Mouse (Mus musculus): ENCODE results near the gene A930004D18Rik. TPM values are rescaled to one million over a fixed set of nuclear protein-coding genes. Genes with fewer than 3 reads are reported as not detected.

A930004D18Rik gene
- polyA plus RNA-seq, 1 experiment from 2014 or later, result 9.4 TPM

DNA sequence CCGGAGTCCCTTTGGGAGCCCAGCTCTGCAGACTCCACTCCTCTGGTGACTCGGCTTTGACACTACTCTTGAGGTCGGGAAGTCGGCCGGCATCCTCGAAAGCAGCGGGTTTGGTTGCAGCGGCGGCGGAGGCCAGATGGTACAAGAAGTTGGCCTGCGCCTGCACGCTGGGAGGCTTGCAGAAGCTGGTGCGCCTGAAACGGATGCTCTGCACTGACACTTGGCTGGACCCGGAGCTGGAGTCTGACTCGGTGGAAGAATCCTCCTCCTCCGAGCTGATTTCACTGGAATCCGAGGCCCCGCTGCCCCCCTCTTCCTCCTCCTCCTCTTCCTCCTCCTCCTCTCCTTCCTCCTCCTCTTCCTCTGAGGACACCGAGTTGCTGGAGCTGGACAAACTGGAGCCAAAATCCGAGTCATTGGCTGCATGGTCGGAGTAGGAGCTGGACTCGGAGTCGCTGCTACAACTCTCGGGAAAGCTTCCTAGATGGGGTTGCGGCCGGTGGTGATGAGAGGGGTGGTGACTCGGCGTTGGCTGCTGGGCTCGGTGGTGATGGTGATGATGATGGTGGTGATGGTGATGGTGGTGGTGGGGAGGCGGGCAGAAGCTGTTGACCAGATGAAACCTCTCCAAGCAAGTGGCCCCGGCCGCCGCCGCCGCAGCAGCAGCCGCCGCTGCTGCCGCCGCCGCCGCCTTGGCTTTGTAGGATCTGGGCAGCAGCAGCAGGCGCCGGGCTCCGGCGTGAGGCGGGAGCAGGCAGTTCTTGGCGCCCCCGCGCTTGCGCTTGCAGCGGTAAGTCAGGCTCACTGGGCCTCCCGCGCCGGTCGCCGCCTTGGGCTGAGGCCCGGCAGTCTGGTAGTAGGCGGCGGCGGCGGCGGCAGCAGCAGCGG, 9.5 kb upstream of the A930004D18Rik start:
- DNase-seq (ENCODE audit: low spot score) (peak; percentile 77), ATAC-seq (ENCODE audit: low FRiP score, low TSS enrichment) (peak; percentile 80)
- Histone ChIP-seq H3K4me3 (ENCODE audit: low read depth, low read length) (peak overlapping the region; percentile 78), H3K36me3 (ENCODE audit: control insufficient read depth, insufficient read depth, low read length) (no peaks in the 10 kb centered on the region), H3K9me3 (ENCODE audit: control insufficient read depth, low read length) (no peaks in the 10 kb centered on the region), H3K9ac (ENCODE audit: low read length) (peak overlapping the region; percentile 90), H3K4me1 (replicated peaks; ENCODE audit: control insufficient read depth, insufficient read depth) (0 out of 2 replicates have a peak, but pooled peaks cover 6% of the 10 kb centered on the region), H3K27me3 (ENCODE audit: control insufficient read depth, insufficient read depth, low read length) (no peaks in the 10 kb centered on the region), H3K4me2 (replicated peaks; ENCODE audit: low read depth) (peak overlapping the region; percentile 78), H3K27ac (replicated peaks) (peak overlapping the region; percentile 98)
- no peak for TF ChIP-seq EP300 (optimal IDR thresholded peaks at IDR 0.05)
- no peak for TF ChIP-seq CTCF (IDR thresholded peaks at IDR 0.05; ENCODE audit: low read depth)
- under 1% methylated on average over 52 of the region's 64 CpGs for WGBS

DNA sequence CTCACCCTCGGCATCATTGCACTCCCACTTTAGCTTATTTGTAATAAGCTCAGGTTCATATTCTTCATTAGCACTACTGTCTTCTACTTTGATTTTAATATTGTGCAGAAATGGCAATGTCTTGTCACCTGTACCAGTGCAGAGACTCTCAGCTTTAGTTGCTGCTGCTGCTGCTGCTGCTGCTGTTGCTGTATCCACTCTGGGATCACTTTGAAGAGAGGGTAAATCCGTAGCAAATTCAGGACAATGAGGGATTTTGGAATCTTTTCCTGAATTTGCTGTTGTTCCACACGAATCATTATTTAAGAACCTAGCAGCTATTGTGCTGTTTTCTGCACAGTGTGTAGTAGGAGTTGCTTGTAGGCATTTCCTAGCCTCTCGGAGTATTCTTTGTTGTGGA, 8.6 kb upstream of the A930004D18Rik start:
- Histone ChIP-seq H3K27ac (replicated peaks) (no peak overlapping the region), H3K36me3 (ENCODE audit: control insufficient read depth, insufficient read depth, low read length) (no peaks in the 10 kb centered on the region), H3K4me2 (replicated peaks; ENCODE audit: low read depth) (peak overlapping the region; percentile 78), H3K27me3 (ENCODE audit: control insufficient read depth, insufficient read depth, low read length) (no peaks in the 10 kb centered on the region), H3K9me3 (ENCODE audit: control insufficient read depth, low read length) (no peaks in the 10 kb centered on the region), H3K9ac (ENCODE audit: low read length) (peak overlapping the region; percentile 90), H3K4me3 (ENCODE audit: low read depth, low read length) (peak overlapping the region; percentile 78), H3K4me1 (replicated peaks; ENCODE audit: control insufficient read depth, insufficient read depth) (0 out of 2 replicates have a peak, but pooled peaks cover 6% of the 10 kb centered on the region)
- TF ChIP-seq EP300 (optimal IDR thresholded peaks at IDR 0.05) (no peak), CTCF (IDR thresholded peaks at IDR 0.05; ENCODE audit: low read depth) (no peak)
- ATAC-seq (ENCODE audit: low FRiP score, low TSS enrichment), result no peak
- 9% methylated on average over 4 of the region's 4 CpGs for WGBS
- no peak for DNase-seq (ENCODE audit: low spot score)

DNA sequence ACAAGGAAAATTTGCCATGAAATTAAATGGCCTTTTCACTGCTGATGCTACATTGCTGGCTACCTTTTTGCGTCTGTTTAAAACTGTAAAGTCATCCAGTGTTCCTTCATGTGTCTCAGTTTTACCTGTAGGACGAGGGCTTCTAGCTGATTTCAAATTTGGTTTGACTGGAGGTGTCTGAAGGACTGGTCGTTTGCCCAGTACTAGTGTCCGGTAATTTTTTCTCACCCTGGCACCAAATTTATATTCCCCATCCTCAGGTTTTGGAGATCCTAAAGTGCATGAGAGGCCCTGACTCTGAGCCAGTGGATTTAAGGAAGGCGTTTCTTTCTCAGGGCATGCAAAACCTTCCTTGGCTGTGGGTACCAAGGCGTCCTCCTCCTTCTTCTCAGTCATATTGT, 8.2 kb upstream of the A930004D18Rik start:
- TF ChIP-seq EP300 (optimal IDR thresholded peaks at IDR 0.05) (no peak), CTCF (IDR thresholded peaks at IDR 0.05; ENCODE audit: low read depth) (no peak)
- Histone ChIP-seq H3K27me3 (ENCODE audit: control insufficient read depth, insufficient read depth, low read length) (no peaks in the 10 kb centered on the region), H3K36me3 (ENCODE audit: control insufficient read depth, insufficient read depth, low read length) (no peaks in the 10 kb centered on the region), H3K27ac (replicated peaks) (no peak overlapping the region), H3K4me3 (ENCODE audit: low read depth, low read length) (peak overlapping the region; percentile 78), H3K9me3 (ENCODE audit: control insufficient read depth, low read length) (no peaks in the 10 kb centered on the region), H3K4me2 (replicated peaks; ENCODE audit: low read depth) (peak overlapping the region; percentile 78), H3K9ac (ENCODE audit: low read length) (0 out of 2 replicates have a peak overlapping the region, but pooled peaks have one; percentile 35), H3K4me1 (replicated peaks; ENCODE audit: control insufficient read depth, insufficient read depth) (0 out of 2 replicates have a peak, but pooled peaks cover 6% of the 10 kb centered on the region)
- 38% methylated on average over 6 of the region's 6 CpGs for WGBS
- ATAC-seq (ENCODE audit: low FRiP score, low TSS enrichment) (no peak), DNase-seq (ENCODE audit: low spot score) (no peak)

DNA sequence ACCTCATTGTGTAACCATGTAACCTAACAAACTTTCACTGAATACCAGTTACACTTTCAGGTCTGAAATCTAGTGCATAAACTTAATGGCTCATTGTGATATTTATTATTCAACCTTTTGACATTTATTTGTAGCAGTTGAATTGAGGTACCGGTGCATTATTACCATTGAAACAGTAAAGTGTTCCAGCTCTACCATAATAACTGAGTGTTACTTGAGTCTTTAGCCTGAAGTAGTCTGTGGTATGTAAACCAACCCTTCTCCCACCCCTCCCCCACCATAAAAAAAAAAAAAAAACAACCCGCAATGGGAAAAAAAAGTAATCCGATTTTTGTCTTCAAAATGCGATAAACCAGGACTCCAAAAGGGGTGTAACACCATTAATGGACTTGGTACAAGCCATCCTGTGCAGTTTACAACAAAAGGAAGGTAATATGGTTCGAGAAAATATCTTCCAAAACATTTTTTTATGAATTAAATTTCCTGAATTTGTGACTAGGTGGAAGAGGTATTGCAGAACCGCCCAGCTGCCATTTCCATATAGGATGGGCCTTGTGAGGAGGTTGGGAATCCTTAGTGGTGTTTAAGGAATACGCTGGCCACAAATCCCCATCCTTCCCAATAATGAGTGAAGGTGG, 7.7 kb upstream of the A930004D18Rik start:
- 34% methylated on average over 7 of the region's 7 CpGs for WGBS
- H3K4me1 ChIP-seq (replicated peaks; ENCODE audit: control insufficient read depth, insufficient read depth), result 0 out of 2 replicates have a peak, but pooled peaks cover 6% of the 10 kb centered on the region

DNA sequence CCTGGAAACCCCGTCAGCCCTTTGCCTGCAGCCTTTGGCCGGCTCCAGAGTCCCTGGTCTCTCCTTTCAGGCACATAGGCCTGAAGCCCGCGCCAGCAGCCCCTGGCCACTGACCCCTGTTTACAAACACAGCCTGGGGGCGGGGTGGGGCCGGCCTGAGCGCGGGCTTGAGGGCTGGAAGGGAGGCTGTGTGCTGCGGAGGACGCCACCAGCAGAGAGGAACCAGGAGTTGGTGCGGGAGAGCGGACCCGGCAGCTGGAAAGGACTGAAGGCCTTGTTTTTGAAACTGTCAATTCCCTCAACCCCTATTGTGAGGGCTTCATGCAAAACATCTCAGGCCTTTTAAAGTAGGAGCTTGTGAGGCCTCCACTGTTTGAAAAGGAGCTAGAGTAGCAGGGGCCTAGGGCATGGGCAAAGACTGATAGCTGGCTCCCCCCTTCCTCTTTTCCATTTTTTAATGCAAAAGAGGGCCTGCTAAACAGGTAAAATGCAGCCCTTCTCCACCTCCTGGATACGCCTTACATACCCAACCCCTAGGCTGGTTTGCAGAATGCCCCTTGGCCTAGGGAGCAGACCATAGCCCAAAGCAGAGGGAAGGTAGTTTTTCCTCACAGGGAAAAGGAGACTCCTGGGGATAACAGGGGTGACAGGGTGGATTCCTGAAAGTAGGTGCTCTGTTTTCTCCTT, 3.8 kb upstream of the A930004D18Rik start:
- Histone ChIP-seq H3K4me3 (ENCODE audit: low read depth, low read length) (no peak overlapping the region), H3K27ac (replicated peaks) (no peak overlapping the region), H3K9me3 (ENCODE audit: control insufficient read depth, low read length) (no peaks in the 10 kb centered on the region), H3K9ac (ENCODE audit: low read length) (no peak overlapping the region), H3K36me3 (ENCODE audit: control insufficient read depth, insufficient read depth, low read length) (no peaks in the 10 kb centered on the region), H3K27me3 (ENCODE audit: control insufficient read depth, insufficient read depth, low read length) (no peaks in the 10 kb centered on the region), H3K4me2 (replicated peaks; ENCODE audit: low read depth) (no peak overlapping the region), H3K4me1 (replicated peaks; ENCODE audit: control insufficient read depth, insufficient read depth) (0 out of 2 replicates have a peak, but pooled peaks cover 2% of the 10 kb centered on the region)
- DNase-seq (ENCODE audit: low spot score) (no peak), ATAC-seq (ENCODE audit: low FRiP score, low TSS enrichment) (no peak)
- WGBS, result 64% methylated on average over 14 of the region's 14 CpGs
- TF ChIP-seq CTCF (IDR thresholded peaks at IDR 0.05; ENCODE audit: low read depth) (no peak), EP300 (optimal IDR thresholded peaks at IDR 0.05) (no peak)

More for the DNA sequence above, 7.7 kb upstream of the A930004D18Rik start:
- H3K9ac ChIP-seq (ENCODE audit: low read length), result 0 out of 2 replicates have a peak overlapping the region, but pooled peaks have one; percentile 35
- H3K36me3 ChIP-seq (ENCODE audit: control insufficient read depth, insufficient read depth, low read length), result no peaks in the 10 kb centered on the region
- peak overlapping the region; percentile 78 for H3K4me3 ChIP-seq (ENCODE audit: low read depth, low read length)
- no peak for TF ChIP-seq CTCF (IDR thresholded peaks at IDR 0.05; ENCODE audit: low read depth)
- TF ChIP-seq EP300 (optimal IDR thresholded peaks at IDR 0.05), result no peak
- peak overlapping the region; percentile 78 for H3K4me2 ChIP-seq (replicated peaks; ENCODE audit: low read depth)
- no peak overlapping the region for H3K27ac ChIP-seq (replicated peaks)
- ATAC-seq (ENCODE audit: low FRiP score, low TSS enrichment) (no peak), DNase-seq (ENCODE audit: low spot score) (no peak)
- H3K9me3 ChIP-seq (ENCODE audit: control insufficient read depth, low read length), result no peaks in the 10 kb centered on the region
- no peaks in the 10 kb centered on the region for H3K27me3 ChIP-seq (ENCODE audit: control insufficient read depth, insufficient read depth, low read length)

All from stomach, postnatal 0 days (tissue).